Mouse (Mus musculus) limb, embryonic 12.5 days (tissue): ENCODE data around the gene Stradb. TPM values are rescaled to one million over a fixed set of nuclear protein-coding genes. Genes with fewer than 3 reads are reported as not detected.
"Not testable (repeated sequence)": the region's sequence is repeated elsewhere in the genome, so short reads cannot be mapped to it uniquely, and the experiment has no call there.

Source experiments
- ATAC-seq: fragments of 200-750 bp; cut with Nextera tagmentation; 2 replicates; pipeline ENCODE4 v1.8.0; 2017; ENCODE audit warnings: low read depth, moderate TSS enrichment; ENCODE audit not compliant: insufficient number of reproducible peaks, insufficient read depth, low FRiP score, low TSS enrichment
- H3K27ac ChIP-seq: fragments of 300-500 bp; sonication (generic); 2 replicates; pipeline ENCODE4 v1.5.1; 2016; ENCODE audit warnings: mild to moderate bottlenecking, moderate library complexity
- H3K27me3 ChIP-seq: fragments of 300-500 bp; sonication (generic); 2 replicates; pipeline ENCODE4 v1.6.1; 2016; ENCODE audit warnings: mild to moderate bottlenecking, moderate library complexity
- H3K36me3 ChIP-seq: fragments of 300-500 bp; sonication (generic); 2 replicates; pipeline ENCODE4 v1.6.1; 2016; ENCODE audit warnings: mild to moderate bottlenecking, moderate library complexity
- H3K4me1 ChIP-seq: fragments of 300-500 bp; sonication (generic); replicated peaks from 2 replicates; pipeline ENCODE4 v1.6.1; 2016
- H3K4me2 ChIP-seq: fragments of 300-500 bp; sonication (generic); 2 replicates; pipeline ENCODE4 v1.6.1; 2016; ENCODE audit warnings: mild to moderate bottlenecking, moderate library complexity
- H3K4me3 ChIP-seq: fragments of 300-500 bp; sonication (generic); replicated peaks from 2 replicates; pipeline ENCODE4 v1.5.1; 2016; ENCODE audit warnings: mild to moderate bottlenecking
- H3K9ac ChIP-seq: fragments of 300-500 bp; sonication (generic); replicated peaks from 2 replicates; pipeline ENCODE4 v1.6.1; 2016; ENCODE audit warnings: mild to moderate bottlenecking, moderate library complexity
- H3K9me3 ChIP-seq: fragments of 300-500 bp; sonication (generic); 2 replicates; pipeline ENCODE4 v1.6.1; 2016; ENCODE audit warnings: mild to moderate bottlenecking, moderate library complexity
- WGBS: fragments of 180-500 bp; shearing (Covaris S2); methylation state at CpG from one replicate; pipeline ENCODE4 v1.1.7; 2016; 5-methylcytosine and 5-hydroxymethylcytosine counted together
- polyA plus RNA-seq: library from polyadenylated mRNA; unstranded; fragments of >200 nt; fragmentation: Nextera tagmentation; extraction: Ambion mirVana; gene quantifications from 2 replicates; pipeline ENCODE4 v1.2.1, GENCODE M21; 2016

Stradb gene
- polyA plus RNA-seq, 1 experiment from 2014 or later, result 23.5 TPM

GRCm38 (mm10) chr1:58952526-58952925 is 20.8 kb upstream of the Stradb start:
- Histone ChIP-seq H3K36me3 (no peaks in the 10 kb centered on the region), H3K9me3 (no peaks in the 10 kb centered on the region), H3K27ac (no peak overlapping the region), H3K4me1 (peaks cover 31% of the 10 kb centered on the region), H3K4me3 (no peak overlapping the region), H3K9ac (no peak overlapping the region), H3K4me2 (no peak overlapping the region), H3K27me3 (no peaks in the 10 kb centered on the region)
- 78% methylated on average over 5 of the region's 5 CpGs for WGBS
- 0 out of 2 replicates have a peak, but pooled peaks have one; percentile 23 for ATAC-seq

- Histone ChIP-seq H3K4me2 (no peak overlapping the region), H3K4me1 (peaks cover 31% of the 10 kb centered on the region)
These were observed 20.3 kb upstream of the Stradb start for GRCm38 (mm10) chr1:58952997-58953396.

GRCm38 (mm10) chr1:58953686-58954434 is 19.5 kb upstream of the Stradb start:
- Histone ChIP-seq H3K4me1 (peaks cover 31% of the 10 kb centered on the region), H3K4me2 (no peak overlapping the region), H3K9ac (no peak overlapping the region), H3K27me3 (no peaks in the 10 kb centered on the region), H3K9me3 (no peaks in the 10 kb centered on the region), H3K27ac (no peak overlapping the region), H3K4me3 (no peak overlapping the region), H3K36me3 (no peaks in the 10 kb centered on the region)
- 89% methylated on average over 9 of the region's 9 CpGs for WGBS
- no peak for ATAC-seq

More at GRCm38 (mm10) chr1:58952997-58953396, 20.3 kb upstream of the Stradb start:
- H3K27me3 ChIP-seq, result no peaks in the 10 kb centered on the region
- no peak overlapping the region for H3K4me3 ChIP-seq
- no peak overlapping the region for H3K9ac ChIP-seq
- no peaks in the 10 kb centered on the region for H3K9me3 ChIP-seq
- no peak overlapping the region for H3K27ac ChIP-seq
- WGBS, result 37% methylated on average over 4 of the region's 4 CpGs
- no peak for ATAC-seq
- no peaks in the 10 kb centered on the region for H3K36me3 ChIP-seq

- no peak for ATAC-seq
- H3K27ac ChIP-seq, result no peak overlapping the region
- no peak overlapping the region for H3K9ac ChIP-seq
- H3K36me3 ChIP-seq, result no peaks in the 10 kb centered on the region
- H3K27me3 ChIP-seq, result no peaks in the 10 kb centered on the region
- peaks cover 31% of the 10 kb centered on the region for H3K4me1 ChIP-seq
- H3K9me3 ChIP-seq, result no peaks in the 10 kb centered on the region
- H3K4me3 ChIP-seq, result no peak overlapping the region
- no peak overlapping the region for H3K4me2 ChIP-seq
- 90% methylated on average over 8 of the region's 8 CpGs for WGBS
These were observed 18.5 kb upstream of the Stradb start for GRCm38 (mm10) chr1:58954578-58955410.

- Histone ChIP-seq H3K4me3 (no peak overlapping the region), H3K27ac (no peak overlapping the region), H3K9ac (no peak overlapping the region), H3K4me2 (no peak overlapping the region), H3K27me3 (no peaks in the 10 kb centered on the region), H3K36me3 (no peaks in the 10 kb centered on the region), H3K9me3 (no peaks in the 10 kb centered on the region), H3K4me1 (peaks cover 28% of the 10 kb centered on the region)
- no peak for ATAC-seq
- WGBS, result 81% methylated on average over 3 of the region's 3 CpGs
These were observed 17.6 kb upstream of the Stradb start for GRCm38 (mm10) chr1:58955716-58956115.

- ATAC-seq, result no peak
These were observed 17.1 kb upstream of the Stradb start for GRCm38 (mm10) chr1:58956229-58956628.

GRCm38 (mm10) chr1:58957931-58958330 is 15.4 kb upstream of the Stradb start:
- H3K4me2 ChIP-seq, result no peak overlapping the region
- WGBS, result 39% methylated on average over 2 of the region's 2 CpGs
- H3K4me3 ChIP-seq, result no peak overlapping the region
- ATAC-seq, result no peak
- no peak overlapping the region for H3K9ac ChIP-seq
- no peaks in the 10 kb centered on the region for H3K36me3 ChIP-seq
- H3K27ac ChIP-seq, result no peak overlapping the region
- no peaks in the 10 kb centered on the region for H3K27me3 ChIP-seq
- no peaks in the 10 kb centered on the region for H3K9me3 ChIP-seq
- H3K4me1 ChIP-seq, result peaks cover 17% of the 10 kb centered on the region

More at GRCm38 (mm10) chr1:58956229-58956628, 17.1 kb upstream of the Stradb start:
- H3K4me3 ChIP-seq, result no peak overlapping the region
- H3K9me3 ChIP-seq, result no peaks in the 10 kb centered on the region
- no peaks in the 10 kb centered on the region for H3K36me3 ChIP-seq
- H3K4me2 ChIP-seq, result no peak overlapping the region
- no peak overlapping the region for H3K9ac ChIP-seq
- WGBS, result 76% methylated on average over 9 of the region's 9 CpGs
- H3K4me1 ChIP-seq, result peaks cover 29% of the 10 kb centered on the region
- H3K27ac ChIP-seq, result no peak overlapping the region
- H3K27me3 ChIP-seq, result no peaks in the 10 kb centered on the region

- not testable (repeated sequence) for H3K4me3 ChIP-seq, H3K27me3 ChIP-seq, H3K9ac ChIP-seq, H3K27ac ChIP-seq, H3K9me3 ChIP-seq, H3K4me2 ChIP-seq, ATAC-seq, H3K36me3 ChIP-seq
- peaks cover 15% of the 10 kb centered on the region for H3K4me1 ChIP-seq
- WGBS, result 88% methylated on average over 16 of the region's 16 CpGs
These were observed 14.4 kb upstream of the Stradb start for GRCm38 (mm10) chr1:58958789-58959526.

- Histone ChIP-seq H3K27ac (no peak overlapping the region), H3K4me1 (peaks cover 15% of the 10 kb centered on the region), H3K27me3 (no peaks in the 10 kb centered on the region), H3K4me2 (no peak overlapping the region), H3K9me3 (no peaks in the 10 kb centered on the region), H3K4me3 (no peak overlapping the region), H3K9ac (no peak overlapping the region), H3K36me3 (no peaks in the 10 kb centered on the region)
- no peak for ATAC-seq
- 77% methylated on average over 2 of the region's 2 CpGs for WGBS
These were observed 13.6 kb upstream of the Stradb start for GRCm38 (mm10) chr1:58959682-58960081.

- Histone ChIP-seq H3K27ac (no peak overlapping the region), H3K27me3 (no peaks in the 10 kb centered on the region), H3K9ac (no peak overlapping the region), H3K4me3 (no peak overlapping the region), H3K36me3 (no peaks in the 10 kb centered on the region), H3K4me2 (no peak overlapping the region), H3K9me3 (no peaks in the 10 kb centered on the region), H3K4me1 (peaks cover 15% of the 10 kb centered on the region)
- no peak for ATAC-seq
- 48% methylated on average over 12 of the region's 12 CpGs for WGBS
These were observed 12.0 kb upstream of the Stradb start for GRCm38 (mm10) chr1:58961152-58961893.
